Mouse (Mus musculus) testis, adult 2 months (tissue): Measurements from ENCODE around the gene P3h1.

Experiments
- CTCF ChIP-seq: fragments of 200-500 bp; IDR thresholded peaks from 2 replicates; pipeline ENCODE4 v1.5.1; 2012; ENCODE audit warnings: low read depth, mild to moderate bottlenecking, inconsistent platforms, low read length, moderate library complexity; ENCODE audit not compliant: control insufficient read depth, insufficient read depth, insufficient replicate concordance
- POLR2A ChIP-seq: fragments of 200-500 bp; IDR thresholded peaks from 2 replicates; pipeline ENCODE4 v1.6.1; 2012; ENCODE audit warnings: low read depth, mild to moderate bottlenecking, inconsistent platforms, low read length, moderate library complexity; ENCODE audit not compliant: control insufficient read depth

- TF ChIP-seq CTCF (no peak), POLR2A (no peak)
Measured at GRCm38 (mm10) chr4:119189392-119189791, 43.3 kb upstream of the P3h1 start.
